ENCODE assay signal across 15 mouse cellular contexts in the genomic region with DNA sequence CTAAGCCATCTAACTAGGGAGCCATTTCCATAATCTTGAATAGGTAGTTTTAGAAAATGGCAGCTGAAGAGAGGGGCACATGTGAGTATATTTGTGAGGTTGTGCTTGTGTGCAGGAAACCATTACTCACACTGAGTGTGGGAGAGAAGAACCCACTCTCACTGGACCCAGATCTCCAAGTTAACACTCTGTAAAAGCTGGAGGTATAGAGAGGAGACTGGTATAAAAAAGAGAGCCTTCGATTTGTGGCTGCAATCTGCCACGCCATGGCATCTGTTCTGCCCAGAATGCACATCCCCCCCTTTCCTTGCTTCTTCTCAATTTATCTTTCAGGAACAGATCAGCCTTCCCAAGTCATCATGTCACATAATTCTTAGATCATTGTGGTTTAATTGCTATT. TPM values are rescaled to one million over a fixed set of nuclear protein-coding genes. Genes with fewer than 3 reads are reported as not detected.
DNase-seq lines count a peak whose midpoint lies in the region; ATAC-seq and TF ChIP-seq lines count a peak whose summit lies in the region.
"Had no signal": no experiment of that assay in that cellular context is flagged by ENCODE, and none has a peak within 500 bp of the region (broad histone marks: within the 10 kb centered on the region; RNA-seq: fewer than 3 reads in every experiment).

No protein-coding gene starts in this region.

- 63% methylated on average over 2 of the region's 2 CpGs for WGBS in forebrain, embryonic 13.5 days
- WGBS in forebrain, embryonic 11.5 days, result 79% methylated on average over 2 of the region's 2 CpGs
- 62% methylated on average over 2 of the region's 2 CpGs for WGBS in neural tube, embryonic 11.5 days
- WGBS in midbrain, embryonic 15.5 days, result 44% methylated on average over 2 of the region's 2 CpGs
- WGBS in thymus, adult 2 months, result 90% methylated on average over 2 of the region's 2 CpGs

- no peaks in the 10 kb centered on the region for H3K36me3 ChIP-seq in forebrain, embryonic 13.5 days (ENCODE audit: poor library complexity, severe bottlenecking)
- no peaks in the 10 kb centered on the region for H3K36me3 ChIP-seq in forebrain, embryonic 11.5 days (ENCODE audit: control insufficient read depth, insufficient read depth, low read length)
- no peaks in the 10 kb centered on the region for H3K36me3 ChIP-seq in neural tube, embryonic 11.5 days (ENCODE audit: control insufficient read depth, insufficient read depth, low read length)
- no peaks in the 10 kb centered on the region for H3K36me3 ChIP-seq in midbrain, embryonic 15.5 days (replicated peaks)
- no peaks in the 10 kb centered on the region for H3K36me3 ChIP-seq in thymus, adult 2 months (ENCODE audit: control insufficient read depth, insufficient read depth, low read length)
- H3K36me3 ChIP-seq: liver, embryonic 12.5 days; lung, embryonic 15.5 days had no signal

- no peak overlapping the region for H3K9ac ChIP-seq in forebrain, embryonic 13.5 days
- H3K9ac ChIP-seq in forebrain, embryonic 11.5 days (ENCODE audit: low read length), result no peak overlapping the region
- H3K9ac ChIP-seq in neural tube, embryonic 11.5 days (ENCODE audit: low read length), result no peak overlapping the region
- H3K9ac ChIP-seq in midbrain, embryonic 15.5 days, result no peak overlapping the region
- H3K9ac ChIP-seq: liver, embryonic 12.5 days; lung, embryonic 15.5 days had no signal

- peak overlapping the region; percentile 60 for H3K27ac ChIP-seq in forebrain, embryonic 13.5 days
- no peak overlapping the region for H3K27ac ChIP-seq in forebrain, embryonic 11.5 days (ENCODE audit: low read depth, low read length)
- no peak overlapping the region for H3K27ac ChIP-seq in neural tube, embryonic 11.5 days (ENCODE audit: low read depth, low read length)
- peak overlapping the region; percentile 65 for H3K27ac ChIP-seq in midbrain, embryonic 15.5 days
- no peak overlapping the region for H3K27ac ChIP-seq in thymus, adult 2 months (ENCODE audit: control insufficient read depth, insufficient read depth, low read length)
- H3K27ac ChIP-seq: liver, embryonic 12.5 days; lung, embryonic 15.5 days had no signal

- peak; percentile 72 for ATAC-seq in forebrain, embryonic 13.5 days
- ATAC-seq in forebrain, embryonic 11.5 days (replicated peaks; ENCODE audit: low FRiP score), result no peak
- peak; percentile 60; the same call in 1 of the 2 replicates for ATAC-seq in neural tube, embryonic 11.5 days (ENCODE audit: insufficient read depth, low FRiP score, low TSS enrichment)
- peak; percentile 77 for ATAC-seq in midbrain, embryonic 15.5 days (replicated peaks)
- ATAC-seq: intestine, postnatal 0 days; liver, embryonic 12.5 days had no signal

- TF ChIP-seq CTCF in thymus, adult 2 months (IDR thresholded peaks at IDR 0.05; ENCODE audit: borderline replicate concordance, control insufficient read depth, extremely low read depth, insufficient read depth, low read length, poor library complexity), result no peak

- H3K4me2 ChIP-seq in forebrain, embryonic 13.5 days, result 0 out of 2 replicates have a peak overlapping the region, but pooled peaks have one; percentile 2
- H3K4me2 ChIP-seq in forebrain, embryonic 11.5 days (ENCODE audit: low read depth, low read length, severe bottlenecking), result no peak overlapping the region
- no peak overlapping the region for H3K4me2 ChIP-seq in neural tube, embryonic 11.5 days (ENCODE audit: low read depth)
- 0 out of 2 replicates have a peak overlapping the region, but pooled peaks have one; percentile 8 for H3K4me2 ChIP-seq in midbrain, embryonic 15.5 days
- H3K4me2 ChIP-seq: liver, embryonic 12.5 days; lung, embryonic 15.5 days had no signal

- no peak for DNase-seq in forebrain, embryonic 11.5 days (ENCODE audit: low spot score)
- no peak for DNase-seq in neural tube, embryonic 11.5 days (ENCODE audit: low spot score)
- DNase-seq in neural tube, embryonic 10.5 days (ENCODE audit: extremely low spot score, low spot score), result no peak
- no peak for DNase-seq in adrenal gland, postnatal 10 days
- DNase-seq in liver, result no peak
- DNase-seq in thymus, adult 2 months, result no peak
- DNase-seq: cerebellum, postnatal 10 days; kidney, postnatal 14 days; thymus, adult 18-20 months had no signal

- H3K27me3 ChIP-seq in forebrain, embryonic 13.5 days, result no peaks in the 10 kb centered on the region
- H3K27me3 ChIP-seq in forebrain, embryonic 11.5 days (ENCODE audit: control insufficient read depth, insufficient read depth, low read length), result no peaks in the 10 kb centered on the region
- H3K27me3 ChIP-seq in neural tube, embryonic 11.5 days (ENCODE audit: control insufficient read depth, insufficient read depth, low read length), result no peaks in the 10 kb centered on the region
- H3K27me3 ChIP-seq in midbrain, embryonic 15.5 days (replicated peaks), result no peaks in the 10 kb centered on the region
- H3K27me3 ChIP-seq in thymus, adult 2 months (ENCODE audit: control insufficient read depth, insufficient read depth, low read length), result no peaks in the 10 kb centered on the region
- H3K27me3 ChIP-seq: liver, embryonic 12.5 days; lung, embryonic 15.5 days had no signal

- no peak overlapping the region for H3K4me3 ChIP-seq in forebrain, embryonic 13.5 days
- no peak overlapping the region for H3K4me3 ChIP-seq in forebrain, embryonic 11.5 days (ENCODE audit: low read depth, low read length)
- H3K4me3 ChIP-seq in neural tube, embryonic 11.5 days (ENCODE audit: low read depth, low read length), result no peak overlapping the region
- no peak overlapping the region for H3K4me3 ChIP-seq in midbrain, embryonic 15.5 days
- H3K4me3 ChIP-seq in thymus, adult 2 months (ENCODE audit: control insufficient read depth, insufficient read depth, low read length), result no peak overlapping the region
- H3K4me3 ChIP-seq: liver, embryonic 12.5 days; lung, embryonic 15.5 days; myocyte had no signal

- H3K9me3 ChIP-seq in forebrain, embryonic 13.5 days (replicated peaks), result no peaks in the 10 kb centered on the region
- H3K9me3 ChIP-seq in forebrain, embryonic 11.5 days (ENCODE audit: control insufficient read depth, low read length), result no peaks in the 10 kb centered on the region
- H3K9me3 ChIP-seq in neural tube, embryonic 11.5 days (ENCODE audit: control insufficient read depth, low read length), result no peaks in the 10 kb centered on the region
- H3K9me3 ChIP-seq in midbrain, embryonic 15.5 days, result no peaks in the 10 kb centered on the region
- H3K9me3 ChIP-seq: liver, embryonic 12.5 days; lung, embryonic 15.5 days had no signal

- TF ChIP-seq POLR2A in thymus, adult 2 months (IDR thresholded peaks at IDR 0.05; ENCODE audit: control insufficient read depth, extremely low read depth, insufficient read depth, low read length, poor library complexity), result no peak

- H3K4me1 ChIP-seq in forebrain, embryonic 13.5 days, result peaks cover 15% of the 10 kb centered on the region
- no peaks in the 10 kb centered on the region for H3K4me1 ChIP-seq in forebrain, embryonic 11.5 days (replicated peaks; ENCODE audit: control insufficient read depth, insufficient read depth, low read length)
- H3K4me1 ChIP-seq in neural tube, embryonic 11.5 days (ENCODE audit: control insufficient read depth, insufficient read depth, low read length), result no peaks in the 10 kb centered on the region
- peaks cover 11% of the 10 kb centered on the region for H3K4me1 ChIP-seq in midbrain, embryonic 15.5 days
- no peaks in the 10 kb centered on the region for H3K4me1 ChIP-seq in thymus, adult 2 months (replicated peaks; ENCODE audit: control insufficient read depth, insufficient read depth, low read length)
- H3K4me1 ChIP-seq: liver, embryonic 12.5 days; lung, embryonic 15.5 days had no signal

RNA-seq across cellular contexts. Expression of gene Tmtc4, which starts 24.8 kb away (rescaled TPM):
- 32.4 and 39.9 TPM in 2 replicates for polyA plus RNA-seq in forebrain, embryonic 13.5 days (2015; fragmentation: Nextera tagmentation; extraction: Ambion mirVana)
- polyA plus RNA-seq in forebrain, embryonic 11.5 days (2014; fragmentation: Nextera tagmentation; extraction: Ambion mirVana), result 31.8 and 37.2 TPM in 2 replicates
- polyA plus RNA-seq in neural tube, embryonic 11.5 days (2014; fragmentation: Nextera tagmentation; extraction: Ambion mirVana), result 50.3 and 53.1 TPM in 2 replicates
- 45.8 and 50.4 TPM in 2 replicates for polyA plus RNA-seq in midbrain, embryonic 15.5 days (2015; fragmentation: Nextera tagmentation; extraction: Ambion mirVana)
- total RNA-seq in adrenal gland, postnatal 10 days (2021), result 10 to 100 TPM; 20.0 to 28.3 TPM
- 8.4 and 9.2 TPM in 2 replicates for polyA plus RNA-seq in thymus, adult 2 months (2012; rRNA removed)

Comparison
In these comparisons a context has a peak if more than half of its experiments do, and no peak if none do; other contexts are left out.
1. H3K27ac ChIP-seq: peak in forebrain, embryonic 13.5 days (single experiment) and midbrain, embryonic 15.5 days (single experiment); none in forebrain, embryonic 11.5 days (single experiment), neural tube, embryonic 11.5 days (single experiment) and thymus, adult 2 months (single experiment).
2. H3K4me2 ChIP-seq: peak in forebrain, embryonic 13.5 days (single experiment) and midbrain, embryonic 15.5 days (single experiment); none in forebrain, embryonic 11.5 days (single experiment) and neural tube, embryonic 11.5 days (single experiment).